Mouse (Mus musculus) intestine, embryonic 14.5 days (tissue): ENCODE measurements around the gene Bud31. TPM values are rescaled to one million over a fixed set of nuclear protein-coding genes. Genes with fewer than 3 reads are reported as not detected.

Experiments used
- ATAC-seq: fragments of 200-750 bp; cut with Nextera tagmentation; replicated peaks from 2 replicates; pipeline ENCODE4 v1.8.0; 2017; ENCODE audit warnings: low read depth, moderate number of reproducible peaks, moderate TSS enrichment, moderate library complexity; ENCODE audit not compliant: low FRiP score, low TSS enrichment
- DNase-seq: peaks from one replicate; pipeline ENCODE4 v3.0.0-alpha.2; 2018; ENCODE audit warnings: low spot score
- H3K27ac ChIP-seq: fragments of 300-500 bp; sonication (generic); 2 replicates; pipeline ENCODE4 v1.5.1; 2014; ENCODE audit warnings: low read depth, mild to moderate bottlenecking, control low read depth
- H3K27me3 ChIP-seq: fragments of 300-500 bp; sonication (generic); replicated peaks from 2 replicates; pipeline ENCODE4 v1.6.1; 2014; ENCODE audit warnings: low read length, control low read depth; ENCODE audit not compliant: control insufficient read depth, insufficient read depth
- H3K36me3 ChIP-seq: fragments of 300-500 bp; sonication (generic); 2 replicates; pipeline ENCODE4 v1.6.1; 2014; ENCODE audit warnings: low read length, control low read depth; ENCODE audit not compliant: control insufficient read depth, insufficient read depth
- H3K4me1 ChIP-seq: fragments of 300-500 bp; sonication (generic); replicated peaks from 2 replicates; pipeline ENCODE4 v1.6.1; 2014; ENCODE audit warnings: low read length, control low read depth, mixed read lengths; ENCODE audit not compliant: control insufficient read depth, insufficient read depth
- H3K4me2 ChIP-seq: fragments of 300-500 bp; sonication (generic); 2 replicates; pipeline ENCODE4 v1.6.1; 2014; ENCODE audit warnings: low read length
- H3K4me3 ChIP-seq: fragments of 300-500 bp; sonication (generic); 2 replicates; pipeline ENCODE4 v1.5.1; 2014; ENCODE audit warnings: low read depth, low read length, control low read depth, mixed read lengths
- H3K9ac ChIP-seq: fragments of 300-500 bp; sonication (generic); 2 replicates; pipeline ENCODE4 v1.6.1; 2014; ENCODE audit warnings: mild to moderate bottlenecking, low read length
- H3K9me3 ChIP-seq: fragments of 300-500 bp; sonication (generic); 2 replicates; pipeline ENCODE4 v1.6.1; 2016; ENCODE audit warnings: low read length, control low read depth; ENCODE audit not compliant: control insufficient read depth
- WGBS: fragments of 180-500 bp; shearing (Covaris S2); extraction: QIAGEN DNeasy Blood & Tissue Kit; methylation state at CpG from one replicate; pipeline ENCODE4 v1.1.7; 2014; 5-methylcytosine and 5-hydroxymethylcytosine counted together
- polyA plus RNA-seq: library from polyadenylated mRNA; unstranded; fragments of >200 nt; fragmentation: Nextera tagmentation; extraction: Ambion mirVana; gene quantifications from 2 replicates; pipeline ENCODE4 v1.2.1, GENCODE M21; 2014

Bud31 gene
- polyA plus RNA-seq, 1 experiment from 2014 or later = 187 TPM

GRCm38 (mm10) chr5:145191962-145192361 lies 51.8 kb downstream of the Bud31 start, which contains the start of gene Atp5j2:
Gene Atp5j2, minus strand, starts transcription at chr5:145192062.
- WGBS = 89% methylated on average over 2 of the region's 2 CpGs
- H3K9ac ChIP-seq = peak within 1 kb of the TSS; percentile 96
- H3K27ac ChIP-seq = peak within 1 kb of the TSS; percentile 88
- DNase-seq (no peak), ATAC-seq (no peak)
- H3K4me3 ChIP-seq = peak within 1 kb of the TSS; percentile 76
- peak within 1 kb of the TSS; percentile 92 for H3K4me2 ChIP-seq
- no peaks in the 10 kb centered on the region for H3K9me3 ChIP-seq
- peaks cover 18% of the 10 kb centered on the region for H3K4me1 ChIP-seq
- H3K27me3 ChIP-seq = no peaks in the 10 kb centered on the region
- H3K36me3 ChIP-seq = peaks cover 39% of the 10 kb centered on the region

Other genes starting within 250 kb of the Bud31 start
- 14.4 and 17.2 TPM in 2 replicates for gene Smurf1, start 174.5 kb upstream of the Bud31 start, polyA plus RNA-seq
- gene Gm4871, start 107.6 kb upstream of the Bud31 start, polyA plus RNA-seq = not detected in 2 replicates
- not detected in 2 replicates for gene 1700018F24Rik, start 97.4 kb upstream of the Bud31 start, polyA plus RNA-seq
- 147 and 154 TPM in 2 replicates for gene Arpc1a, start 56.5 kb upstream of the Bud31 start, polyA plus RNA-seq
- gene Kpna7, start 56.3 kb upstream of the Bud31 start, polyA plus RNA-seq = 0.07 TPM in 1 of 2 replicates, not detected in the other
- 281 and 305 TPM in 2 replicates for gene Arpc1b, start 26.1 kb upstream of the Bud31 start, polyA plus RNA-seq
- 85.9 and 98.7 TPM in 2 replicates for gene Pdap1, start 124 bp upstream of the Bud31 start, polyA plus RNA-seq
- gene Ptcd1, start 26.7 kb downstream of the Bud31 start, polyA plus RNA-seq = 12.6 and 13.1 TPM in 2 replicates
- gene Cpsf4, start 26.9 kb downstream of the Bud31 start, polyA plus RNA-seq = 29.6 and 32.0 TPM in 2 replicates
- gene Atp5j2, start 51.7 kb downstream of the Bud31 start, polyA plus RNA-seq = 681 and 724 TPM in 2 replicates
- 8.5 and 9.1 TPM in 2 replicates for gene Zkscan14, start 61.5 kb downstream of the Bud31 start, polyA plus RNA-seq
- gene Zkscan5, start 64.2 kb downstream of the Bud31 start, polyA plus RNA-seq = 13.1 and 13.6 TPM in 2 replicates
- gene Zfp655, start 91.4 kb downstream of the Bud31 start, polyA plus RNA-seq = 35.9 and 42.2 TPM in 2 replicates
- gene Zscan25, start 140.1 kb downstream of the Bud31 start, polyA plus RNA-seq = 0.26 and 0.42 TPM in 2 replicates
- not detected in 2 replicates for gene Cyp3a57, start 204.9 kb downstream of the Bud31 start, polyA plus RNA-seq